Mouse (Mus musculus): Measurements from ENCODE around the gene Slc16a10.

The Slc16a10 gene

GRCm38 (mm10) chr10:40109520-40109919 lies 32.5 kb downstream of the Slc16a10 start:
- DNase-seq (ENCODE audit: low read depth, low spot score): no peak

DNA sequence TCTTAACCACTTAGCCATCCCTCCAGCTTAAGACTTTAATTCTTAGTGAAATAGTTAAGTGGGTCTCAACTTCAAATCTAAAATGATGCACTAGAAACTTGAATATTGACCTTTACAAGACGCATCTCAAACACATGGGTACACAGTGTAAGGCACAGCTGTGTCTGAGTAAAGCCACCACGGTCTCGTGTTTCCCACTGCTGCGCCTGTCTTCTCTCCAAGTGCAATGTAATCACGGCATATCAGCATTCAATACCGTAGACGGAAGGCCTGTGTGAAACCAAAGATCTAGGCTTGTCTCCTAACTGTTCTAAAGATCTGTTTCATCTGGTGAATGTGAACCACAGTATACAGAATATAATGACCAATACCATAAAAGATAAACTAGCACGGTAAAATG lies 33.1 kb downstream of the Slc16a10 start:
- no peak for DNase-seq (ENCODE audit: low read depth, low spot score)

- DNase-seq (ENCODE audit: low read depth, low spot score): no peak
Observed at GRCm38 (mm10) chr10:40107995-40108394, 34.1 kb downstream of the Slc16a10 start.

- no peak for DNase-seq (ENCODE audit: low read depth, low spot score)
Observed at GRCm38 (mm10) chr10:40105174-40105573, 36.9 kb downstream of the Slc16a10 start.

GRCm38 (mm10) chr10:40103790-40104189 lies 38.3 kb downstream of the Slc16a10 start:
- no peak for DNase-seq (ENCODE audit: low read depth, low spot score)

DNA sequence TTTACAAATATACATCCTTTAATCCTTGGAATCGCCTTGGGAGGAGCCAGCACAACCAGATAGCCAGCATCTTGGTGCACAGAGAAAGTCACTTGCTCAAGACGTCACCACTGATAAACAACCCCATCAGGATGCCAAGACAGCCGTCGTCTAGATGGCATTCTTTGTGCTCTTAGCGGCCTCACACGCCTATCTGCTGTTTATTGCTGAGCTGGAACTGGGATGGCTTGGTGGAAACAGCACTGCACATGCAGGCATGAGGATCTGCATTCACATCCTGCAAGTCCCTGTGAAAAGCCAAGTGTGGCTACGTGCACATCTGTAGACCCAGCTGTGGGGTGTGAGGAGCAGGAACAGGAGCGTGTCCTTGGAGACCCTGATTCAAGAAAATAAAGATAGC lies 39.1 kb downstream of the Slc16a10 start:
- DNase-seq (ENCODE audit: low read depth, low spot score): no peak

- no peak for DNase-seq (ENCODE audit: low read depth, low spot score)
Observed at GRCm38 (mm10) chr10:40102166-40102565, 39.9 kb downstream of the Slc16a10 start.

GRCm38 (mm10) chr10:40098441-40098840 lies 43.6 kb downstream of the Slc16a10 start:
- no peak for DNase-seq (ENCODE audit: low read depth, low spot score)

GRCm38 (mm10) chr10:40097519-40097918 lies 44.5 kb downstream of the Slc16a10 start:
- no peak for DNase-seq (ENCODE audit: low read depth, low spot score)

- no peak for DNase-seq (ENCODE audit: low read depth, low spot score)
Observed at GRCm38 (mm10) chr10:40094752-40095151, 47.3 kb downstream of the Slc16a10 start.

- no peak for DNase-seq (ENCODE audit: low read depth, low spot score)
Observed at GRCm38 (mm10) chr10:40093526-40093925, 48.5 kb downstream of the Slc16a10 start.

DNA sequence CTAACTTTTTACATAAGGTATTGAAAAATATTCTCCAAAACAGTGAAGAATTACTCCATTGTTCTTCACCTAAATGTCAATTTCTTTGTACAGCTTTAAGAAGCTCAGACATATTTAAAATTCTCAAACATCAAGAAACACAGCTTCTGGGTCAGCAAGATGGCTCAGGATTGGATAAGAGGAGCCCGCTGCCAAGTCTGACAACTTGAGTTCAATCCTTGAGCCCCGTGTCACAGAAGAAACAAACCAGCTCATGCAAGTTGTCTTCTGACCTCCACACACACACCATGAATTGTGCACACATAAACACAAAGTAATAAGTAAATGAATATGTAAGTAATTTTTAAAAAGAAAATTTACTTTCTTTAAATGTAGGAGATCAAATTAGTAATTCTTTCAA lies 50.6 kb downstream of the Slc16a10 start:
- DNase-seq (ENCODE audit: low read depth, low spot score): no peak

DNA sequence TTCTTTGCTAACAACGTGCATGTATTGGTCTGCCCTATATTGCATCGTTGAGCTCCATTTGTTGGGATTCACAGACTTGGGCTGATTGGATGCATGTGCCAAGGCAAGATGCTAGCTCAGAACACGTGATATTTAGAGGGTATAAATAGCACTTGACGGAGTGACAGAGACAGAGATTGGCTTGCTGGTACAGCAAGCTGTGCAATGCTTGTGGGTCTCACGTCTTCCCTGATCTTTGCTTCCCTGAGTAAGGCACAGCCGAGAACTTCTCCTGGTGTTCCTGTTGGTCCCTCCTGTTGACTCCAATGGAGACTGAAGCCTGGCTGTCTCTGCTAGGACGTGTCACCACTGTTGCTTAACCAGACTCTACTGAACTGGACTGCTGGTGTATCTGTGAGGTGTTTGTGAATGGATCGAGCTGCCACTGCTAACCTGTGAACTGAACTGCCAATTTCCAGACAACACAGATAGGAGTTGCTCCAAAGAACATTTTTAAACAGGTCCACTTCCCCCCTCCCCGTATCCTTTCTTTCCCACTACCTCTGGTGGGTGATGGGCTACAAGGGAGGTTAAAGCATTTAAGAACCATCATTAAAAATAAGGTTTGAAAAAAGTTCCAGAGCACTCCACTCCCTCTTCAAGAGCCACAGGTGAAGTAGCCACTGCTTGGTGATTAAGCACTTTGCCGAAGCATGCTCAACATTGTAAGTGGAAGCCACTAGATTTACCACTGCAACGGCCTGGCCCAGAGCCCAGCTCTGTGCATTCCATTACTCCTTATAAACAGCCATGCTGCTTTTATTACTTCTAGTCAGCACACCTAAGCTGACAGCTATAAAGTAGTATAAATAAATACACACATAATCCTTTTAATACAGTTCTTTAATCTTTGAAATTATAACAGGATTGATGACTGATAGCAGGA lies 51.3 kb downstream of the Slc16a10 start:
- no peak for DNase-seq (ENCODE audit: low read depth, low spot score)

DNA sequence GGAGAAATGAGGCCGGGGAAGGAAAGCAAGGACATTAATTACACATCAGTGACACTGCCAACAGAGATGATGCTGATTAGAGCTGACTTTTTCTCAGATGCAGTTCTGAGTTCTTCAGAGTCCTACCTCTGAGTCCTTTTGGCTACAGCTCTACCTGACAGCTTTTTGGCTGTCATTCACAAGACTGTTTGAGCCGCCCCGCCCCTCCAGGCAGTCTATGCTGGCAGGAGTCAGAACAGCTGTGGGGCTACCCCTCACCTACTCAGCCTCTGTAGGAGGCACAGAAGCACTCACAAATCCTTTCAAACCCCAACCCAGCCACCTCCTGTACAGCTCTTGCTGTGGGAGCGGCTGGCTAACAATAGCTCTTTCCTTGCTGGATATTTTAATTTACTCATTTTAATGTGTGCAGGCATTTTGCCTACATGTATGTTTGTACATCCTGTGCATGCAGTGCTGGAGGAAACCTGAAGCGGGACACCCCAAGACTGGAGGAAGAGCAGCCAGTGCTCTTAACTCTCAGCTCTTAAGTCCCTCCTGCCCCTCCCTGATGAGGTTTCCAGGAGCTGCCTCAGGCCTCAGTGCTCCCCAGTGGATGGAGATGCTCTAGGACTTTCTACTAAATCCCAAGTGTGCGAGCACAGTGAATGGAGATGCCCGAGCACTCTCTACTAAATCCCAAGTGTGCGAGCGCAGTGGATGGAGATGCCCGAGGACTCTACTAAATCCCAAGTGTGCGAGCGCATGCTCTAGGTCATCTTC lies 57.5 kb downstream of the Slc16a10 start:
- no peak for DNase-seq (ENCODE audit: low read depth, low spot score)

GRCm38 (mm10) chr10:40083556-40083955 lies 58.5 kb downstream of the Slc16a10 start:
- DNase-seq (ENCODE audit: low read depth, low spot score): no peak

- DNase-seq (ENCODE audit: low read depth, low spot score): no peak
Observed at GRCm38 (mm10) chr10:40082668-40083067, 59.4 kb downstream of the Slc16a10 start.

GRCm38 (mm10) chr10:40080533-40080932 lies 61.5 kb downstream of the Slc16a10 start:
- no peak for DNase-seq (ENCODE audit: low read depth, low spot score)

DNA sequence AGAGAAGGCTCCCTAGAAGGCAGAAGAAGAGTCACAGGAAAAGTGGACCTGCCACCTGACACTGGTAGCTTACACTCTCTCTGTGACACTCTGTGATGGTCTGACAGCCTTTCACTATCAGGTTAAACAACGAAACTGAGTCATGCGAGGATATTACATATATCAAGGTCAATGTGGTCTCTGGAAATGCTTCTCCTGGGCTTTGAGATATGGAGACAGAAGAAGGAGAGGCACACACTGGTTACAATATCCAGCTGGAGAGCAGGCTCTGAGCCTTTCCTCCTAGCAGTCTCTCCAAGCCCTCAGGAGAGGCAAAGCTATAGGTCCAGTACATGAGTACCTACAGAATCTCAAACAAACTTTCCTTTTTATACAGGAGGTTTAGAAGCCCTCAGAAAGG lies 62.8 kb downstream of the Slc16a10 start:
- DNase-seq (ENCODE audit: low read depth, low spot score): no peak

DNA sequence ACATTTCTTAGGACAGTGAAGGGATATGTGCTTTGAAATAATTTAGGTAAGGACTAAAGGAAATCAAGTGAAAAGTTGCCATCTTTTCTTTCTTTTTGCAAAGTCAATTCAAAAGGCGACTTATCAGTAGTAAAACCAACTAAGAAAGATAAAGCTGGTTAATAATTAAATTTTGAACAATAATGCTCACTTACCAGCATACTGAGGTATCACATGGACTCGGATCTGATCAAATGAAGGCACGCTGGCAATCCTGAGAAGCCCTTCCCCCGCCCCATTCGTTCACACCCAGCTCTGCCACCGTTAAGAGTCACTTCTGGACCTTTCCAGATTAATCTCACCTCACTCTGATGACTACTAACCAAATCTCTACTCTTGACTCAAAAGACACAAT lies 64.1 kb downstream of the Slc16a10 start:
- no peak for DNase-seq (ENCODE audit: low read depth, low spot score)

DNA sequence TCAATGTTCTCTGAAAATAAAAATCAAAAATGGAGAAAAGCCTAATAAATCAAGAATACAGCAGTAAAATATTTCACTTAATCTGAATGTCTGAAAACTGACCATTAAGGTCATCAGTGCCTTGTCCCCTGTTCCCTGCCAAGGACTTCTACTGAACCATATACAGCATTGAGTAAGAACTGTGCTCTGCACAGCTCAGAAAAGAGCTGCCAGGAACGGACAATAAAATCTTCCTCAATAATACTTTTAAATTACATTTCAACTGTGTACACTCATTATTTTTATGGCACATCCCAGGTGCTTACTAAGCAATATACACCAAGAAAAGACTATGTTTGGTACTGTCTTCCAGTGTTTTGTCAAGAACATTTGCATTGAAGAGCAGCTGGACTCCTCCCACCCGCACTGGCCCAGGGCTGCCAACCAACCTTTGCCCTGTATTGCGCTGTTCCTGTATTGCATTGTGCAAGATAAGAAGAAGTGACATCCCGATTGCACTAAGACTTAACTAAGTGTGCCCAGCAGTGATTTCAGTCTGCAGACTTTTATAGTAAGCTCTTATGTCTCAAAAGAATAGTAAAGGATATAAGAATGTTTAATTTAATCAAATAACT lies 64.6 kb downstream of the Slc16a10 start:
- DNase-seq (ENCODE audit: low read depth, low spot score): no peak

DNA sequence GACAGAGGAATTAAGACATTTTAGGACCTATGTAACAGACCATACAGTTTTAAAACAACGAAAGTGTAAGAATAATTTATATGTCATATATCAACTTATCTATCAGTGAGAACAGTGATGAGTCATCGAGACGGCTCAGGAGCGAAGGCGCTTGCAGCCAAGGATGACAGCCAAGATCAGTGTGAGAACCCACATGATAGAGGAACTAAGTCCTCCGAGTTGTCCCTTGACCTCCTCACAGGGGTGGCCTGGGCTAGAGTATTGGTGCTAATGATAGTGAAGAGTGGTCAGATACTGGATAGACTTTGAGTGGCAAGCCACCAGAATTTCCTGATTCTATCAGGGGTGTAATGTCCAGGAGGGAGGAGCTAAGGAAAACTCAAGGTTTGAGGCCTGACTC lies 68.5 kb downstream of the Slc16a10 start:
- no peak for DNase-seq (ENCODE audit: low read depth, low spot score)

DNA sequence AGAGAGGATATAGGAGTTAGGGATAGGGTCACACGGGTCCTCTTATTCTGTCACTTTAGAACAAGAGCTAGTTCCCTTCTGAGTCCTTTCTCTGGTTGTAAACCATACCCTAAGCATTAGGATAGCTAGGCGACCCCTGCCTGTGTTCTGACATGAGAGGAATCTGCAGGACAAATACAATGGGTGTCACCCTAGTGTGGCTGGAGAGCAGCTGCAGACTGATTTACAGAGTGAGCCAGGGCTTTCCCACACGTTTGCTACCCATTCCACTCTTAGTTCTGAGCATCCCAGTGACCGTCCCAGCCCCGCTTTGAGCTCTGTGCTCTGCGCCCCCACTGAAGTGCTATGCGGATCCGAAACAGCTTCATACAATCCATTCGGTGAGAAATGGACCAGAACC lies 71.4 kb downstream of the Slc16a10 start:
- no peak for DNase-seq (ENCODE audit: low read depth, low spot score)

Measured in embryo, embryonic 11.5 days (tissue).